Mouse (Mus musculus) olfactory bulb, adult 2 months (tissue): ENCODE measurements around the gene Dbx2.

Source experiments
- CTCF ChIP-seq: fragments of 200-500 bp; IDR thresholded peaks from 2 replicates; pipeline ENCODE4 v1.5.1; 2012; ENCODE audit warnings: low read depth, mild to moderate bottlenecking, low read length, moderate library complexity; ENCODE audit not compliant: insufficient read depth
- POLR2A ChIP-seq: fragments of 200-500 bp; IDR thresholded peaks from 2 replicates; pipeline ENCODE4 v1.6.1; 2012; ENCODE audit warnings: mild to moderate bottlenecking, low read depth, low read length, moderate library complexity; ENCODE audit not compliant: insufficient read depth

DNA sequence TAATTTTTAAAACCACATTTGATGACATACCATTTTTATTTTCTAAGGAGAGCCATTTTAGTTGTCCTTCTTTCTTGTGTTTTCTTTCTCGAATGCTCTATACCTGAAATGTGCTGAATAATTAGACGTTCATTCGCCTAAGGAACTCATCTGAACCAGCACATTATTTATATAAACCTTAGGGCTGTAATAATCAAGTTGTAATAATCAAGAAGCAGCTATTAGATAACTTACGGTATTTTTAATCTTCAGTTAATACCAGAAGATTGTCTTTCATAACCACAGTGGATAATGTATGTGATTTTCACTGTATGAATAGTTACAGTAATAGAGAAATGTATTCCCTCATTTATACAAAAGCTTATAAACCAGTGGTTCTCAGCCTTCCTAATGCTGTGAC lies 9.2 kb upstream of the Dbx2 start:
- TF ChIP-seq CTCF, result no peak
- no peak for TF ChIP-seq POLR2A
